Mouse (Mus musculus): ENCODE measurements around the gene Ablim1. TPM values are rescaled to one million over a fixed set of nuclear protein-coding genes. Genes with fewer than 3 reads are reported as not detected.
A peak's percentile ranks its signal among the peaks of the same experiment; 100 is the strongest.

The Ablim1 gene
- polyA plus RNA-seq, 1 experiment = 216 TPM

- H3K27ac ChIP-seq (ENCODE audit: control insufficient read depth, insufficient read depth, low read length) = peak overlapping the region; percentile 93
- H3K36me3 ChIP-seq (ENCODE audit: control insufficient read depth, insufficient read depth, low read length) = 0 out of 2 replicates have a peak, but pooled peaks cover 3% of the 10 kb centered on the region
- no peak for DNase-seq
- TF ChIP-seq POLR2A (IDR thresholded peaks at IDR 0.05; ENCODE audit: control insufficient read depth, extremely low read depth, insufficient read depth, low read length, poor library complexity) (no peak), CTCF (IDR thresholded peaks at IDR 0.05; ENCODE audit: borderline replicate concordance, control insufficient read depth, extremely low read depth, insufficient read depth, low read length, poor library complexity) (no peak)
- 0 out of 2 replicates have a peak overlapping the region, but pooled peaks have one; percentile 13 for H3K4me3 ChIP-seq (ENCODE audit: control insufficient read depth, insufficient read depth, low read length)
- H3K4me1 ChIP-seq (replicated peaks; ENCODE audit: control insufficient read depth, insufficient read depth, low read length) = peaks cover 33% of the 10 kb centered on the region
- 61% methylated on average over 5 of the region's 5 CpGs for WGBS
- H3K27me3 ChIP-seq (ENCODE audit: control insufficient read depth, insufficient read depth, low read length) = no peaks in the 10 kb centered on the region
Measured at GRCm38 (mm10) chr19:57115670-57116069, 199.0 kb downstream of the Ablim1 start.

- Histone ChIP-seq H3K27ac (ENCODE audit: control insufficient read depth, insufficient read depth, low read length) (peak overlapping the region; percentile 93), H3K27me3 (ENCODE audit: control insufficient read depth, insufficient read depth, low read length) (no peaks in the 10 kb centered on the region), H3K4me1 (replicated peaks; ENCODE audit: control insufficient read depth, insufficient read depth, low read length) (peaks cover 28% of the 10 kb centered on the region), H3K36me3 (ENCODE audit: control insufficient read depth, insufficient read depth, low read length) (0 out of 2 replicates have a peak, but pooled peaks cover 3% of the 10 kb centered on the region), H3K4me3 (ENCODE audit: control insufficient read depth, insufficient read depth, low read length) (peak overlapping the region; percentile 20; the same call in 1 of the 2 replicates)
- TF ChIP-seq POLR2A (IDR thresholded peaks at IDR 0.05; ENCODE audit: control insufficient read depth, extremely low read depth, insufficient read depth, low read length, poor library complexity) (no peak), CTCF (IDR thresholded peaks at IDR 0.05; ENCODE audit: borderline replicate concordance, control insufficient read depth, extremely low read depth, insufficient read depth, low read length, poor library complexity) (no peak)
- 13% methylated on average over 5 of the region's 5 CpGs for WGBS
- DNase-seq = peak; percentile 50
Measured at GRCm38 (mm10) chr19:57114951-57115350, 199.8 kb downstream of the Ablim1 start.

GRCm38 (mm10) chr19:57113975-57114374, 200.7 kb downstream of the Ablim1 start:
- peaks cover 10% of the 10 kb centered on the region; the same call in 1 of the 2 replicates for H3K36me3 ChIP-seq (ENCODE audit: control insufficient read depth, insufficient read depth, low read length)
- H3K4me1 ChIP-seq (replicated peaks; ENCODE audit: control insufficient read depth, insufficient read depth, low read length) = peaks cover 24% of the 10 kb centered on the region
- DNase-seq = no peak
- 52% methylated on average over 8 of the region's 8 CpGs for WGBS
- peak overlapping the region; percentile 77 for H3K27ac ChIP-seq (ENCODE audit: control insufficient read depth, insufficient read depth, low read length)
- TF ChIP-seq CTCF (IDR thresholded peaks at IDR 0.05; ENCODE audit: borderline replicate concordance, control insufficient read depth, extremely low read depth, insufficient read depth, low read length, poor library complexity) (no peak), POLR2A (IDR thresholded peaks at IDR 0.05; ENCODE audit: control insufficient read depth, extremely low read depth, insufficient read depth, low read length, poor library complexity) (no peak)
- H3K27me3 ChIP-seq (ENCODE audit: control insufficient read depth, insufficient read depth, low read length) = no peaks in the 10 kb centered on the region
- H3K4me3 ChIP-seq (ENCODE audit: control insufficient read depth, insufficient read depth, low read length) = no peak overlapping the region

- peaks cover 24% of the 10 kb centered on the region for H3K4me1 ChIP-seq (replicated peaks; ENCODE audit: control insufficient read depth, insufficient read depth, low read length)
Measured at GRCm38 (mm10) chr19:57112816-57113406, 201.8 kb downstream of the Ablim1 start.

GRCm38 (mm10) chr19:57112231-57112815, 202.4 kb downstream of the Ablim1 start:
- Histone ChIP-seq H3K27me3 (ENCODE audit: control insufficient read depth, insufficient read depth, low read length) (no peaks in the 10 kb centered on the region), H3K4me3 (ENCODE audit: control insufficient read depth, insufficient read depth, low read length) (no peak overlapping the region), H3K4me1 (replicated peaks; ENCODE audit: control insufficient read depth, insufficient read depth, low read length) (peaks cover 24% of the 10 kb centered on the region), H3K27ac (ENCODE audit: control insufficient read depth, insufficient read depth, low read length) (peak overlapping the region; percentile 53; the same call in 1 of the 2 replicates), H3K36me3 (ENCODE audit: control insufficient read depth, insufficient read depth, low read length) (peaks cover 11% of the 10 kb centered on the region; the same call in 1 of the 2 replicates)
- WGBS = 91% methylated on average over 8 of the region's 8 CpGs
- TF ChIP-seq POLR2A (IDR thresholded peaks at IDR 0.05; ENCODE audit: control insufficient read depth, extremely low read depth, insufficient read depth, low read length, poor library complexity) (no peak), CTCF (IDR thresholded peaks at IDR 0.05; ENCODE audit: borderline replicate concordance, control insufficient read depth, extremely low read depth, insufficient read depth, low read length, poor library complexity) (no peak)
- DNase-seq = no peak

More at GRCm38 (mm10) chr19:57112816-57113406, 201.8 kb downstream of the Ablim1 start:
- DNase-seq = peak; percentile 30
- no peak overlapping the region for H3K4me3 ChIP-seq (ENCODE audit: control insufficient read depth, insufficient read depth, low read length)
- peaks cover 10% of the 10 kb centered on the region; the same call in 1 of the 2 replicates for H3K36me3 ChIP-seq (ENCODE audit: control insufficient read depth, insufficient read depth, low read length)
- peak overlapping the region; percentile 53; the same call in 1 of the 2 replicates for H3K27ac ChIP-seq (ENCODE audit: control insufficient read depth, insufficient read depth, low read length)
- TF ChIP-seq CTCF (IDR thresholded peaks at IDR 0.05; ENCODE audit: borderline replicate concordance, control insufficient read depth, extremely low read depth, insufficient read depth, low read length, poor library complexity) (no peak), POLR2A (IDR thresholded peaks at IDR 0.05; ENCODE audit: control insufficient read depth, extremely low read depth, insufficient read depth, low read length, poor library complexity) (no peak)
- 55% methylated on average over 9 of the region's 9 CpGs for WGBS
- no peaks in the 10 kb centered on the region for H3K27me3 ChIP-seq (ENCODE audit: control insufficient read depth, insufficient read depth, low read length)

GRCm38 (mm10) chr19:57111301-57111700, 203.4 kb downstream of the Ablim1 start:
- Histone ChIP-seq H3K4me1 (replicated peaks; ENCODE audit: control insufficient read depth, insufficient read depth, low read length) (peaks cover 31% of the 10 kb centered on the region), H3K36me3 (ENCODE audit: control insufficient read depth, insufficient read depth, low read length) (peaks cover 21% of the 10 kb centered on the region), H3K27ac (ENCODE audit: control insufficient read depth, insufficient read depth, low read length) (no peak overlapping the region), H3K4me3 (ENCODE audit: control insufficient read depth, insufficient read depth, low read length) (no peak overlapping the region), H3K27me3 (ENCODE audit: control insufficient read depth, insufficient read depth, low read length) (no peaks in the 10 kb centered on the region)
- 90% methylated on average over 6 of the region's 6 CpGs for WGBS
- no peak for TF ChIP-seq CTCF (IDR thresholded peaks at IDR 0.05; ENCODE audit: borderline replicate concordance, control insufficient read depth, extremely low read depth, insufficient read depth, low read length, poor library complexity)
- TF ChIP-seq POLR2A (IDR thresholded peaks at IDR 0.05; ENCODE audit: control insufficient read depth, extremely low read depth, insufficient read depth, low read length, poor library complexity) = no peak
- DNase-seq = no peak

Measured in thymus, adult 2 months (tissue).